Mouse (Mus musculus) heart, postnatal 14 days (tissue): ENCODE data around the gene Myoz1. TPM values are rescaled to one million over a fixed set of nuclear protein-coding genes. Genes with fewer than 3 reads are reported as not detected.
"Not testable (repeated sequence)": the region's sequence is repeated elsewhere in the genome, so short reads cannot be mapped to it uniquely, and the experiment has no call there.

Experiments
- DNase-seq, 2 experiments: peaks; one replicate each; pipeline ENCODE4 v3.0.0; 2021 to 2022
- intact Hi-C: fragments of 180-260 bp; cut with DNase I; formaldehyde crosslinking; loops from one replicate; pipeline ENCODE4 v1.15.1; 2025
- total RNA-seq, 2 experiments: library from RNA; stranded (reverse); gene quantifications; 2 replicates each; pipeline ENCODE4 v1.2.3; 2021

The Myoz1 gene
- total RNA-seq, 2 experiments from 2014 or later, result 0.88 to 1.7 TPM

- peak; percentile 96 to 98 for DNase-seq
- intact Hi-C loops, result loop anchor here (2.0 to 10.0 kb wide), 3 partner anchors 20 to 246 kb away; partner anchors contain the start of gene Mrps16
These were observed 15.5 kb downstream of the Myoz1 start, which contains the start of gene Usp54 for GRCm38 (mm10) chr14:20640644-20641437. Gene Usp54, minus strand, starts transcription at chr14:20641063.

- intact Hi-C loops, result loop anchor here (2.0 to 10.0 kb wide), 3 partner anchors 21 to 245 kb away; partner anchors contain the start of gene Mrps16
- peak in 1 of 2 experiments; percentile 14 for DNase-seq
These were observed 16.3 kb downstream of the Myoz1 start for GRCm38 (mm10) chr14:20639918-20640619.

GRCm38 (mm10) chr14:20638702-20639101, 17.6 kb downstream of the Myoz1 start:
- DNase-seq, result no peak
- intact Hi-C loops, result no loop called here

- no peak for DNase-seq
- intact Hi-C loops, result no loop called here
These were observed 18.3 kb downstream of the Myoz1 start for GRCm38 (mm10) chr14:20637818-20638574.

GRCm38 (mm10) chr14:20636968-20637367, 19.4 kb downstream of the Myoz1 start:
- DNase-seq, intact Hi-C loops: not testable (repeated sequence)

- DNase-seq, result no peak
- intact Hi-C loops, result no loop called here
These were observed 20.8 kb downstream of the Myoz1 start for GRCm38 (mm10) chr14:20635546-20635945.

GRCm38 (mm10) chr14:20631253-20631652, 25.1 kb downstream of the Myoz1 start:
- DNase-seq, result no peak
- intact Hi-C loops, result no loop called here

- no peak for DNase-seq
- intact Hi-C loops, result no loop called here
These were observed 29.4 kb downstream of the Myoz1 start for GRCm38 (mm10) chr14:20626971-20627370.

- intact Hi-C loops, result no loop called here
- no peak for DNase-seq
These were observed 29.9 kb downstream of the Myoz1 start for GRCm38 (mm10) chr14:20626447-20626846.

- DNase-seq, result no peak
- intact Hi-C loops, result no loop called here
These were observed 33.4 kb downstream of the Myoz1 start for GRCm38 (mm10) chr14:20622907-20623306.

- DNase-seq, result no peak
- intact Hi-C loops, result no loop called here
These were observed 33.9 kb downstream of the Myoz1 start for GRCm38 (mm10) chr14:20622412-20622811.

- intact Hi-C loops, result no loop called here
- no peak for DNase-seq
These were observed 34.4 kb downstream of the Myoz1 start for GRCm38 (mm10) chr14:20621903-20622302.

- intact Hi-C loops, result loop anchor here (5.0 kb wide), 1 partner anchor 42 kb away; no protein-coding TSS in a partner anchor
- DNase-seq, result no peak
These were observed 37.2 kb downstream of the Myoz1 start for GRCm38 (mm10) chr14:20619131-20619530.

- DNase-seq, result no peak
- intact Hi-C loops, result loop anchor here (5.0 kb wide), 1 partner anchor 41 kb away; no protein-coding TSS in a partner anchor
These were observed 38.1 kb downstream of the Myoz1 start for GRCm38 (mm10) chr14:20618211-20618610.

GRCm38 (mm10) chr14:20616421-20616820, 39.9 kb downstream of the Myoz1 start:
- intact Hi-C loops, result loop anchor here (5.0 kb wide), 1 partner anchor 39 kb away; no protein-coding TSS in a partner anchor
- DNase-seq, result no peak

- no peak for DNase-seq
- intact Hi-C loops, result loop anchor here (5.0 kb wide), 1 partner anchor 38 kb away; no protein-coding TSS in a partner anchor
These were observed 41.3 kb downstream of the Myoz1 start for GRCm38 (mm10) chr14:20615075-20615474.

- DNase-seq, result no peak
- intact Hi-C loops, result no loop called here
These were observed 43.5 kb downstream of the Myoz1 start for GRCm38 (mm10) chr14:20612820-20613219.

GRCm38 (mm10) chr14:20610146-20610545, 46.2 kb downstream of the Myoz1 start:
- DNase-seq, result peak; percentile 46 to 68
- intact Hi-C loops, result no loop called here

- intact Hi-C loops, result no loop called here
- no peak for DNase-seq
These were observed 46.8 kb downstream of the Myoz1 start for GRCm38 (mm10) chr14:20609519-20609918.

GRCm38 (mm10) chr14:20607396-20608126, 48.8 kb downstream of the Myoz1 start:
- intact Hi-C loops, result no loop called here
- peak in 1 of 2 experiments; percentile 16 for DNase-seq
